Mouse (Mus musculus): ENCODE measurements around the gene Ifnl2.
"Not testable (repeated sequence)": the region's sequence is repeated elsewhere in the genome, so short reads cannot be mapped to it uniquely, and the experiment has no call there.

The Ifnl2 gene

GRCm38 (mm10) chr7:28510405-28510974 is at the start of gene Ifnl2:
Gene Ifnl2, minus strand, starts transcription at chr7:28510455.
- not testable (repeated sequence) for DNase-seq (ENCODE audit: low read depth)

GRCm38 (mm10) chr7:28558486-28558885 is 48.2 kb upstream of the Ifnl2 start:
- no peak for DNase-seq (ENCODE audit: low read depth)

- peak; percentile 56 for DNase-seq (ENCODE audit: low read depth)
Observed at GRCm38 (mm10) chr7:28557708-28558107, 47.5 kb upstream of the Ifnl2 start.

GRCm38 (mm10) chr7:28557069-28557468 is 46.8 kb upstream of the Ifnl2 start:
- DNase-seq (ENCODE audit: low read depth) = no peak

- no peak for DNase-seq (ENCODE audit: low read depth)
Observed at GRCm38 (mm10) chr7:28555939-28556535, 45.8 kb upstream of the Ifnl2 start.

- DNase-seq (ENCODE audit: low read depth) = no peak
Observed at GRCm38 (mm10) chr7:28553076-28553475, 42.8 kb upstream of the Ifnl2 start.

GRCm38 (mm10) chr7:28547628-28548027 is 37.4 kb upstream of the Ifnl2 start:
- peak; percentile 81 for DNase-seq (ENCODE audit: low read depth)

- DNase-seq (ENCODE audit: low read depth) = no peak
Observed at GRCm38 (mm10) chr7:28547154-28547553, 36.9 kb upstream of the Ifnl2 start, which contains the start of gene Nccrp1. Gene Nccrp1, minus strand, starts transcription at chr7:28547254.

- DNase-seq (ENCODE audit: low read depth) = no peak
Observed at GRCm38 (mm10) chr7:28546649-28547048, 36.4 kb upstream of the Ifnl2 start.

- DNase-seq (ENCODE audit: low read depth) = no peak
Observed at GRCm38 (mm10) chr7:28545891-28546210, 35.6 kb upstream of the Ifnl2 start.

GRCm38 (mm10) chr7:28545048-28545890 is 35.0 kb upstream of the Ifnl2 start:
- DNase-seq (ENCODE audit: low read depth) = peak; percentile 43

- no peak for DNase-seq (ENCODE audit: low read depth)
Observed at GRCm38 (mm10) chr7:28544051-28544601, 33.9 kb upstream of the Ifnl2 start.

GRCm38 (mm10) chr7:28540526-28540925 is 30.3 kb upstream of the Ifnl2 start, which contains the start of gene Sycn:
Gene Sycn, plus strand, starts transcription at chr7:28540885.
- no peak for DNase-seq (ENCODE audit: low read depth)

- peak; percentile 32 for DNase-seq (ENCODE audit: low read depth)
Observed at GRCm38 (mm10) chr7:28538886-28539285, 28.6 kb upstream of the Ifnl2 start.

GRCm38 (mm10) chr7:28532005-28532404 is 21.8 kb upstream of the Ifnl2 start:
- no peak for DNase-seq (ENCODE audit: low read depth)

- DNase-seq (ENCODE audit: low read depth) = peak; percentile 85
Observed at GRCm38 (mm10) chr7:28527922-28528719, 17.9 kb upstream of the Ifnl2 start.

GRCm38 (mm10) chr7:28522536-28522935 is 12.3 kb upstream of the Ifnl2 start, which contains the start of gene Ifnl3:
Gene Ifnl3, plus strand, starts transcription at chr7:28522836.
- not testable (repeated sequence) for DNase-seq (ENCODE audit: low read depth)

- no peak for DNase-seq (ENCODE audit: low read depth)
Observed at GRCm38 (mm10) chr7:28511441-28511840, 1.2 kb upstream of the Ifnl2 start.

- DNase-seq (ENCODE audit: low read depth) = not testable (repeated sequence)
Observed at GRCm38 (mm10) chr7:28509121-28509520, 1.1 kb downstream of the Ifnl2 start.

- DNase-seq (ENCODE audit: low read depth) = peak; percentile 42
Observed at GRCm38 (mm10) chr7:28505585-28505984, 4.7 kb downstream of the Ifnl2 start.

GRCm38 (mm10) chr7:28495426-28495825 is 14.8 kb downstream of the Ifnl2 start:
- no peak for DNase-seq (ENCODE audit: low read depth)

GRCm38 (mm10) chr7:28492310-28492709 is 17.9 kb downstream of the Ifnl2 start:
- DNase-seq (ENCODE audit: low read depth) = peak; percentile 41

All from 416B (cell line).